Mouse (Mus musculus): ENCODE results near the gene Sh3gl1. TPM values are rescaled to one million over a fixed set of nuclear protein-coding genes. Genes with fewer than 3 reads are reported as not detected.

Gene Sh3gl1
- 0.32 TPM for polyA plus RNA-seq (2014; fragmentation: Illumina TruSeq; extraction: RNeasy Lipid Tissue Mini Kit (QIAGEN cat#74804); ENCODE audit: low read depth, low replicate concordance)

GRCm38 (mm10) chr17:56036176-56036900 is at the start of gene Sh3gl1:
TSS of gene Sh3gl1 (minus strand) at chr17:56036635.

GRCm38 (mm10) chr17:56078880-56079795 is 42.7 kb upstream of the Sh3gl1 start, which contains the start of gene Hdgfl2:
TSS of gene Hdgfl2 (plus strand) at chr17:56079634.

DNA sequence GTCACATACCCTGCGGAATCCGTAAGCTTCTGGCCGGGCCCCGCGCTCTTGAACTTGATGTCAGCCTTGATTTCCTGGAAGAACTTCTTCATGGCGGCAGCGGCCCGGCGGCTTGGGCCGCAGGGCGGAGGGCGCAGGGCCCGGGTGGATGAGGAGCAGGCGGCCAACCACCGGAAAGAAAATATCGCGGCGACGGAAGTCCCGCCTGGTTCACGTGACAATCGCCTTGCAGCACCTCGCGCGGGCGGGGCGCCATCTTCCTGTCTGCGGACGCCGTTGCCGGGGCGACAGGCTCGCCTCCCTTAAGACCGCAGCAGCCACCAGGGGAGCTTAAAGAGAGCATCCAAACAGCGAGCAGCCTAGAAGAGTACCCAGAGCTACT is 38.4 kb upstream of the Sh3gl1 start, which contains the start of gene Ubxn6:
Gene Ubxn6, minus strand, starts transcription at position 202 of the 382 bp plus-strand sequence.

GRCm38 (mm10) chr17:56040030-56040856 is 3.8 kb upstream of the Sh3gl1 start, which contains the start of gene Chaf1a:
TSS of gene Chaf1a (plus strand) at chr17:56040439.

DNA sequence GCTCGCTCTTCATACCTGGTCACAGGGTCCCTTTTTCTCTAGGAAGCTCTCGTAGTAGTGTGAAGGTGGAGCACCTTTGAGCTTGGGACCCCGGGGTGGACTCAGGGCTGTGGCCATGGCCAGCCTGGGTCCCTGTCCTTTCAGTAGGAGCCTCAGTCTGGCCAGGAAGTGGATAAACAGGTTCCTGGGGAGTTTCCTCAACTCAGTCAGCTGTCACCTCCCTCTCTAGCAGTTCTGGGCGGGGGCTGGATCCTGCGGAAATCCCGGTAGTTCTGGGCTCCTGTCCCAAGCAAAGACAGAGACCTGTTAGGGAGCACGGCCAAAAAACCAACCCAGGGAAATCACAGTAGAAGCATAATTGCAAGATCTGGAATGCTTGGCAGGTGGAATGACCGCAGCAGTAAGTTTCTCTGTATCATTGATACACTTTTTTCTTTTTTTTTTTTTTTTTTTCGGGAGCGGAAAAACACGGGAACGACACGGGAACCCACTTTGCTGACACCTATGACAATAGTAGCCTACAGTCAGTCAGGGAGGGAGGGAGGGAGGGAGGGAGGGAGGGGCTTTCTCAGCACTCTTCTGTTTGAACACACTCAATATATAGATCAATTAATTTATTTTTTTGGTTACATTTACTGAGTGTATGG is 30.9 kb downstream of the Sh3gl1 start, which contains the start of the genes Stap2 and Mpnd:
Gene Stap2, minus strand, starts transcription at position 170 of the 647 bp plus-strand sequence.
Gene Mpnd, plus strand, starts transcription at position 297 of the 647 bp plus-strand sequence.

GRCm38 (mm10) chr17:55986030-55986961 is 50.1 kb downstream of the Sh3gl1 start, which contains the start of gene Fsd1:
TSS of gene Fsd1 (plus strand) at chr17:55986509.

GRCm38 (mm10) chr17:55969966-55970891 is 66.2 kb downstream of the Sh3gl1 start, which contains the start of gene Shd:
TSS of gene Shd (plus strand) at chr17:55970467.

Other genes with a start within 250 kb of the Sh3gl1 start
- gene Zfp119a, start 157.7 kb downstream of the Sh3gl1 start, polyA plus RNA-seq (2014; fragmentation: Illumina TruSeq; extraction: RNeasy Lipid Tissue Mini Kit (QIAGEN cat#74804); ENCODE audit: low read depth, low replicate concordance) = 23.5 TPM
- 38.6 TPM for gene Zfp959, start 144.5 kb downstream of the Sh3gl1 start, polyA plus RNA-seq (2014; fragmentation: Illumina TruSeq; extraction: RNeasy Lipid Tissue Mini Kit (QIAGEN cat#74804); ENCODE audit: low read depth, low replicate concordance)
- 22.8 TPM for gene Zfp119b, start 87.1 kb downstream of the Sh3gl1 start, polyA plus RNA-seq (2014; fragmentation: Illumina TruSeq; extraction: RNeasy Lipid Tissue Mini Kit (QIAGEN cat#74804); ENCODE audit: low read depth, low replicate concordance)
- not detected for gene Ebi3, start 84.0 kb downstream of the Sh3gl1 start, polyA plus RNA-seq (2014; fragmentation: Illumina TruSeq; extraction: RNeasy Lipid Tissue Mini Kit (QIAGEN cat#74804); ENCODE audit: low read depth, low replicate concordance)
- gene Yju2, start 77.5 kb downstream of the Sh3gl1 start, polyA plus RNA-seq (2014; fragmentation: Illumina TruSeq; extraction: RNeasy Lipid Tissue Mini Kit (QIAGEN cat#74804); ENCODE audit: low read depth, low replicate concordance) = 0.57 TPM
- not detected for gene Shd, start 66.2 kb downstream of the Sh3gl1 start, polyA plus RNA-seq (2014; fragmentation: Illumina TruSeq; extraction: RNeasy Lipid Tissue Mini Kit (QIAGEN cat#74804); ENCODE audit: low read depth, low replicate concordance)
- gene Fsd1, start 50.1 kb downstream of the Sh3gl1 start, polyA plus RNA-seq (2014; fragmentation: Illumina TruSeq; extraction: RNeasy Lipid Tissue Mini Kit (QIAGEN cat#74804); ENCODE audit: low read depth, low replicate concordance) = not detected
- 1.2 TPM for gene Stap2, start 31.1 kb downstream of the Sh3gl1 start, polyA plus RNA-seq (2014; fragmentation: Illumina TruSeq; extraction: RNeasy Lipid Tissue Mini Kit (QIAGEN cat#74804); ENCODE audit: low read depth, low replicate concordance)
- 0.44 TPM for gene Mpnd, start 30.9 kb downstream of the Sh3gl1 start, polyA plus RNA-seq (2014; fragmentation: Illumina TruSeq; extraction: RNeasy Lipid Tissue Mini Kit (QIAGEN cat#74804); ENCODE audit: low read depth, low replicate concordance)
- gene Chaf1a, start 3.8 kb upstream of the Sh3gl1 start, polyA plus RNA-seq (2014; fragmentation: Illumina TruSeq; extraction: RNeasy Lipid Tissue Mini Kit (QIAGEN cat#74804); ENCODE audit: low read depth, low replicate concordance) = 0.20 TPM
- gene Ubxn6, start 38.4 kb upstream of the Sh3gl1 start, polyA plus RNA-seq (2014; fragmentation: Illumina TruSeq; extraction: RNeasy Lipid Tissue Mini Kit (QIAGEN cat#74804); ENCODE audit: low read depth, low replicate concordance) = 14.1 TPM
- 1.5 TPM for gene Hdgfl2, start 43.0 kb upstream of the Sh3gl1 start, polyA plus RNA-seq (2014; fragmentation: Illumina TruSeq; extraction: RNeasy Lipid Tissue Mini Kit (QIAGEN cat#74804); ENCODE audit: low read depth, low replicate concordance)
- 0.20 TPM for gene Plin4, start 73.2 kb upstream of the Sh3gl1 start, polyA plus RNA-seq (2014; fragmentation: Illumina TruSeq; extraction: RNeasy Lipid Tissue Mini Kit (QIAGEN cat#74804); ENCODE audit: low read depth, low replicate concordance)
- 0.89 TPM for gene Plin5, start 81.0 kb upstream of the Sh3gl1 start, polyA plus RNA-seq (2014; fragmentation: Illumina TruSeq; extraction: RNeasy Lipid Tissue Mini Kit (QIAGEN cat#74804); ENCODE audit: low read depth, low replicate concordance)
- gene Lrg1, start 85.4 kb upstream of the Sh3gl1 start, polyA plus RNA-seq (2014; fragmentation: Illumina TruSeq; extraction: RNeasy Lipid Tissue Mini Kit (QIAGEN cat#74804); ENCODE audit: low read depth, low replicate concordance) = not detected
- not detected for gene Sema6b, start 103.7 kb upstream of the Sh3gl1 start, polyA plus RNA-seq (2014; fragmentation: Illumina TruSeq; extraction: RNeasy Lipid Tissue Mini Kit (QIAGEN cat#74804); ENCODE audit: low read depth, low replicate concordance)
- 0.49 TPM for gene Tnfaip8l1, start 125.8 kb upstream of the Sh3gl1 start, polyA plus RNA-seq (2014; fragmentation: Illumina TruSeq; extraction: RNeasy Lipid Tissue Mini Kit (QIAGEN cat#74804); ENCODE audit: low read depth, low replicate concordance)
- gene Mydgf, start 147.3 kb upstream of the Sh3gl1 start, polyA plus RNA-seq (2014; fragmentation: Illumina TruSeq; extraction: RNeasy Lipid Tissue Mini Kit (QIAGEN cat#74804); ENCODE audit: low read depth, low replicate concordance) = 9.2 TPM
- 0.24 TPM for gene Dpp9, start 182.3 kb upstream of the Sh3gl1 start, polyA plus RNA-seq (2014; fragmentation: Illumina TruSeq; extraction: RNeasy Lipid Tissue Mini Kit (QIAGEN cat#74804); ENCODE audit: low read depth, low replicate concordance)
- 3.1 TPM for gene Fem1a, start 220.2 kb upstream of the Sh3gl1 start, polyA plus RNA-seq (2014; fragmentation: Illumina TruSeq; extraction: RNeasy Lipid Tissue Mini Kit (QIAGEN cat#74804); ENCODE audit: low read depth, low replicate concordance)
- 0.20 TPM for gene Ticam1, start 240.2 kb upstream of the Sh3gl1 start, polyA plus RNA-seq (2014; fragmentation: Illumina TruSeq; extraction: RNeasy Lipid Tissue Mini Kit (QIAGEN cat#74804); ENCODE audit: low read depth, low replicate concordance)

Data from kidney, adult 10 weeks (tissue).